Mouse (Mus musculus) cerebellum, adult 2 months (tissue): Measurements from ENCODE around the gene Crybb2.

ENCODE experiments used
- CTCF ChIP-seq: fragments of 200-500 bp; IDR thresholded peaks from 2 replicates; pipeline ENCODE4 v1.5.1; 2011; ENCODE audit warnings: low read depth, mild to moderate bottlenecking, control low read depth, low read length, moderate library complexity, borderline replicate concordance; ENCODE audit not compliant: insufficient read depth
- POLR2A ChIP-seq: fragments of 200-500 bp; IDR thresholded peaks from 2 replicates; pipeline ENCODE4 v1.6.1; 2011; ENCODE audit warnings: low read length, control low read depth, borderline replicate concordance; ENCODE audit not compliant: insufficient read depth

DNA sequence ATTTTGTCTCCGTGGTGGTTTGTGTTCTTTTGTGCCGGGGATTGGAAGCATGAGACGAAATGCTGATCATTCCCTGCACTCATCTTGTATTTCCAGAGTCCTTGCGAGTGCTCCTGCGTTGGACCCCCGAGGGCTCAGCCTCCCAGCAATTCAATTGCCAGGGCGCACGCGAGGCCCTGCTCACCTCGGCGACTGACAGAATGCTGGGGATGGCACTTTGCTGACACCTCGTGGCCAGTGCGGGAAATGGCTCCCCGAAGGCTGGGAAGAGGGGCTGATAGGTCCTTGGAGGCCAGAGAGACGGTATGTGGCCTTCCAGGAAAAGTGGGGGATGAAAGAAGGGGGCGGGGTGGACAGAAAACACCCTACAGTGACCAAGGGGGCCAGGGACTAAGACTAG, 15.6 kb downstream of the Crybb2 start:
- TF ChIP-seq POLR2A (no peak), CTCF (peak; percentile 99)
